Mouse (Mus musculus): ENCODE data around the gene Fgf5. TPM values are rescaled to one million over a fixed set of nuclear protein-coding genes. Genes with fewer than 3 reads are reported as not detected.

The Fgf5 gene
- polyA plus RNA-seq, 1 experiment from 2014 or later = 3.6 TPM

DNA sequence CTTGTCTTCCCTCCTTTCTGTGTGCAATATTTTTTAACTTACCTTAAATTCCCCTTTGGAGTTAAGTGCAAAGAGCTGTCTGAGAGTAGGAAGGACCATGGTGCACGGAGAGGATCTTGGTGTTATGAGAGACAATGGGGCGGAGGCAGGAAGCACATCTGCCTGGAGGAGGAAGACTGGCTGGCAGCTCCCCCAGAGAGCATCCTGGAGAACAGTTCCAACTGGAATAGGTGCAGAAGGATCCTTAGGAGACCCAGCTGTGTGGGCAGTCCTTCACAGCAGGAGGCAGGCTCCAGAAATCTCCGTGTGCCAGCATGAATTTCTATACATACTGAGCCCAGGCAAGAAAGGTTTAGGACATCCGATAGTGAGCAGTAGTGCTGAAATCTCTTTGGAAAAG, 8.0 kb upstream of the Fgf5 start:
- Histone ChIP-seq H3K9me3 (ENCODE audit: control insufficient read depth, low read depth, low read length) (no peaks in the 10 kb centered on the region), H3K27me3 (ENCODE audit: control insufficient read depth, insufficient read depth, low read length) (no peaks in the 10 kb centered on the region), H3K9ac (replicated peaks; ENCODE audit: low read depth, low read length) (no peak overlapping the region), H3K4me2 (replicated peaks; ENCODE audit: low read depth, low read length) (no peak overlapping the region), H3K36me3 (ENCODE audit: control insufficient read depth, insufficient read depth, low read length) (no peaks in the 10 kb centered on the region), H3K4me1 (ENCODE audit: control insufficient read depth, insufficient read depth, low read length) (no peaks in the 10 kb centered on the region), H3K27ac (ENCODE audit: low read length) (no peak overlapping the region), H3K4me3 (ENCODE audit: low read depth, low read length) (no peak overlapping the region)
- WGBS = 51% methylated on average over 4 of the region's 4 CpGs
- no peak for ATAC-seq (ENCODE audit: insufficient number of reproducible peaks, insufficient read depth, low FRiP score, low read depth)

DNA sequence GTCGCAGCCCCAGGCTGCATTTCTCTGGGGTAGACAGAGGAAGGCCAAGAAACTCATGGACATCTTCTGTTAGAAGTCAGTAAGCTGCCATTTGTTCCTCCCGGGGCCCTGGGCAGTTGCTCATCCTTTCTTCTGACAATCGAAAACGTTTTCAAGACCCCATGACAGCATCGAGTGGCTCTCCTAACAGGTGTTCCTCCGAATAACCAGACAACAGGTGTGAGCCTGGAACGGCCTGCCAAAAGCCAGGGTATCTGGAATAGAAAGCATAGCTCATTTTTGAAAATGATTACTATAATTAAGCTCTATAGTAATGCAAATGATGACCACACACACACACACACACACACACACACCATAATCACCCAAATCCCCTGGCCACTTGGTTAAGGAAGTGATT, 7.2 kb upstream of the Fgf5 start:
- 75% methylated on average over 7 of the region's 7 CpGs for WGBS
- Histone ChIP-seq H3K4me1 (ENCODE audit: control insufficient read depth, insufficient read depth, low read length) (no peaks in the 10 kb centered on the region), H3K27me3 (ENCODE audit: control insufficient read depth, insufficient read depth, low read length) (no peaks in the 10 kb centered on the region), H3K36me3 (ENCODE audit: control insufficient read depth, insufficient read depth, low read length) (no peaks in the 10 kb centered on the region), H3K4me2 (replicated peaks; ENCODE audit: low read depth, low read length) (no peak overlapping the region), H3K9me3 (ENCODE audit: control insufficient read depth, low read depth, low read length) (no peaks in the 10 kb centered on the region), H3K9ac (replicated peaks; ENCODE audit: low read depth, low read length) (no peak overlapping the region), H3K27ac (ENCODE audit: low read length) (no peak overlapping the region), H3K4me3 (ENCODE audit: low read depth, low read length) (no peak overlapping the region)
- no peak for ATAC-seq (ENCODE audit: insufficient number of reproducible peaks, insufficient read depth, low FRiP score, low read depth)

DNA sequence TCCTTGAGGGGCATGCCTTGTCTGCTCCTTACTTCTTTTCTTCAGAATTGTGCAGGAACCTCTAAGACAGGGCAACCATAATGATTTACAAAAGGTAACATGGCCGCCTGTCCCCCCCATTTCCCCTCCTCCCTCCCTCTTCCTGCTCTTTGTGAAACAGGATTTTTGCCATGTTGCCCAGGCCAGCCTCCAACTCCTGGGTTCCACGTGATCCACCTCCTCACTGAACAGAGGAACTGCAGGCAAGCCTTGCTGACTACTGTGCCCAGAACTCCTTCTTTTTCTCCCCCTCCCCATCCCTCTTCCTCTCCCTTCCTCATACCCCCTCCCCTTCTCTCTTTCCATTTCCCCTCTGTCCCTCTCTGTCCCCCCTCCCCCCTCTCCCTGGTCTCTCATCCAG, 6.5 kb upstream of the Fgf5 start:
- 77% methylated on average over 2 of the region's 2 CpGs for WGBS
- ATAC-seq (ENCODE audit: insufficient number of reproducible peaks, insufficient read depth, low FRiP score, low read depth) = no peak
- Histone ChIP-seq H3K4me2 (replicated peaks; ENCODE audit: low read depth, low read length) (no peak overlapping the region), H3K4me3 (ENCODE audit: low read depth, low read length) (no peak overlapping the region), H3K9me3 (ENCODE audit: control insufficient read depth, low read depth, low read length) (no peaks in the 10 kb centered on the region), H3K36me3 (ENCODE audit: control insufficient read depth, insufficient read depth, low read length) (no peaks in the 10 kb centered on the region), H3K27ac (ENCODE audit: low read length) (no peak overlapping the region), H3K27me3 (ENCODE audit: control insufficient read depth, insufficient read depth, low read length) (no peaks in the 10 kb centered on the region), H3K9ac (replicated peaks; ENCODE audit: low read depth, low read length) (no peak overlapping the region), H3K4me1 (ENCODE audit: control insufficient read depth, insufficient read depth, low read length) (no peaks in the 10 kb centered on the region)

DNA sequence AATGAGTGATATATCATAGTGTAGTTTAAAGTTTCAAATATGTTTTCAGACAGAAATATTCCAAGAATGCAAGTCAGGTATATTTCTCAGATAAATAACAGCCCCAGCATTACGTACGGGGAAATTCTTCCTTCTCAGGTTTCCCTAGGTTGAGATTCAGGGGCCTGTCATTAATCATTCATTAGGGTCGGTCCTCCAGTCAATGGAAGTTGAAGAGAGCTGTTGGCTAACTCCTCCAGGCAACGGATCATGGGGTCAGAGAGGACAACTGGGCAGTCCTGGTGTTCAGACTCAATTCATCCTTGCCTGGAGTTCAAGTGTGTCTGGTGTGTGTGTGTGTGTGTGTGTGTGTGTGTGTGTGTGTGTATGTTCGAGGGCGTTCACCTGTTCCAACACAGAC, 837 bp upstream of the Fgf5 start:
- Histone ChIP-seq H3K4me1 (ENCODE audit: control insufficient read depth, insufficient read depth, low read length) (0 out of 2 replicates have a peak, but pooled peaks cover 5% of the 10 kb centered on the region), H3K9ac (replicated peaks; ENCODE audit: low read depth, low read length) (no peak overlapping the region), H3K27me3 (ENCODE audit: control insufficient read depth, insufficient read depth, low read length) (peaks cover 10% of the 10 kb centered on the region), H3K27ac (ENCODE audit: low read length) (no peak overlapping the region), H3K36me3 (ENCODE audit: control insufficient read depth, insufficient read depth, low read length) (no peaks in the 10 kb centered on the region), H3K9me3 (ENCODE audit: control insufficient read depth, low read depth, low read length) (no peaks in the 10 kb centered on the region), H3K4me2 (replicated peaks; ENCODE audit: low read depth, low read length) (no peak overlapping the region; the same call in 1 of the 2 replicates), H3K4me3 (ENCODE audit: low read depth, low read length) (no peak overlapping the region; the same call in 1 of the 2 replicates)
- no peak for ATAC-seq (ENCODE audit: insufficient number of reproducible peaks, insufficient read depth, low FRiP score, low read depth)
- 12% methylated on average over 6 of the region's 6 CpGs for WGBS

DNA sequence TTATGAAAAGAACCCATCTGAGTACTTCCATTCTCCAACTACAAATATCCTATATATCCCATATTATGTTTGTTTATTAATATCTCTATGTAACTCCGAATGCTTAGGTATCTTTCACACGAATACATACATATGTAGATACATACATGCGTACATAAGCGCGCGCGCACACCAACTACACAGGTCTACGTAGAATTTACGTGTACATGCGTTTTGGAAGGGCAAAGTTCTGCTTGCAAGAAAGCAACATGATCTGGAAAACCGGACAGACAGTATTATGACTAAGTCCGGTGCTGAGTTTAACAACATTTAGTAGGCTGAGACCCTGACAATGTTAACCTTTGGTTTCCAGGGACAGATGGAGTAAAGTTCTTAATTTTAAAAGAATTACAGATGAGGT, 1.2 kb downstream of the Fgf5 start:
- no peak overlapping the region for H3K27ac ChIP-seq (ENCODE audit: low read length)
- no peaks in the 10 kb centered on the region for H3K36me3 ChIP-seq (ENCODE audit: control insufficient read depth, insufficient read depth, low read length)
- ATAC-seq (ENCODE audit: insufficient number of reproducible peaks, insufficient read depth, low FRiP score, low read depth) = no peak
- no peak overlapping the region for H3K9ac ChIP-seq (replicated peaks; ENCODE audit: low read depth, low read length)
- peaks cover 10% of the 10 kb centered on the region for H3K27me3 ChIP-seq (ENCODE audit: control insufficient read depth, insufficient read depth, low read length)
- WGBS = 5% methylated on average over 12 of the region's 12 CpGs
- H3K4me2 ChIP-seq (replicated peaks; ENCODE audit: low read depth, low read length) = no peak overlapping the region
- H3K4me3 ChIP-seq (ENCODE audit: low read depth, low read length) = no peak overlapping the region
- no peaks in the 10 kb centered on the region for H3K9me3 ChIP-seq (ENCODE audit: control insufficient read depth, low read depth, low read length)
- H3K4me1 ChIP-seq (ENCODE audit: control insufficient read depth, insufficient read depth, low read length) = 0 out of 2 replicates have a peak, but pooled peaks cover 5% of the 10 kb centered on the region

DNA sequence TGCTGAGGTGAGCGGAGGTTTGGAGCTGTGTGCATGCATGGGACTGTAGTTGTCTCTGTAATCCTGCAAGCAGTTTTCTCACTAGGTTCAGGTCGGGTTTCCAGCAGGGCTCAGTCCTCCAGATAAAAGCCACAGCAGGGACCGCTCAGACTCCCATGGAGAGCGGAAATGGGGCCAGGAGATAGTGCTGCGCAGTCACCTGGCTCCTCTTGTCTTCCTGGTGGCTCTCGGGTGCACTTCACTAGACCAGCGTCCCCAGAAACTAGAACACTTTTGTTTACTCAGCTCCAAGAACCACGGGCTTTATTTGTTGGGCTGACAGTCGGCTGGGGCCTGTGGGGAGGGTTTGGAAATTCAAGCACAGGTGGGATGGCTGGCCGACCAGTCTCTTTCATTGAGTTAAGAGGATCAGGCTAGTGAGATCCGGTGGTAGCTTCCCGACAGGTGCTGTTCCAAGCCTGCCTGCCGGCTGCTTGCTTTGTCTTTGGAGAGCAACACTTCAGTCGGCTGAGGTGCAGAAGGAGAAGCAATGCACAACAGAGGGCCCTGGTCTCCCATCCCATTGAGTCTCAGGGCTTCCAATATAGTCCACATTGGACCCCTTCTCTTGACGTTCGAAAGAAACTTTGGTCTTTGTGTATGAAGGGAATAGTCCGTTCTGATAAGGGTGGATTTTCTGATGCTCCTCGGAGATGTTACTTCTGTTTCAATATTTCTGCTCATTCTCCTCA, 1.9 kb downstream of the Fgf5 start:
- 10% methylated on average over 18 of the region's 18 CpGs for WGBS
- Histone ChIP-seq H3K27me3 (ENCODE audit: control insufficient read depth, insufficient read depth, low read length) (peaks cover 10% of the 10 kb centered on the region), H3K4me3 (ENCODE audit: low read depth, low read length) (no peak overlapping the region), H3K4me1 (ENCODE audit: control insufficient read depth, insufficient read depth, low read length) (0 out of 2 replicates have a peak, but pooled peaks cover 5% of the 10 kb centered on the region), H3K27ac (ENCODE audit: low read length) (no peak overlapping the region), H3K9ac (replicated peaks; ENCODE audit: low read depth, low read length) (no peak overlapping the region), H3K9me3 (ENCODE audit: control insufficient read depth, low read depth, low read length) (no peaks in the 10 kb centered on the region), H3K4me2 (replicated peaks; ENCODE audit: low read depth, low read length) (no peak overlapping the region), H3K36me3 (ENCODE audit: control insufficient read depth, insufficient read depth, low read length) (no peaks in the 10 kb centered on the region)
- ATAC-seq (ENCODE audit: insufficient number of reproducible peaks, insufficient read depth, low FRiP score, low read depth) = no peak

DNA sequence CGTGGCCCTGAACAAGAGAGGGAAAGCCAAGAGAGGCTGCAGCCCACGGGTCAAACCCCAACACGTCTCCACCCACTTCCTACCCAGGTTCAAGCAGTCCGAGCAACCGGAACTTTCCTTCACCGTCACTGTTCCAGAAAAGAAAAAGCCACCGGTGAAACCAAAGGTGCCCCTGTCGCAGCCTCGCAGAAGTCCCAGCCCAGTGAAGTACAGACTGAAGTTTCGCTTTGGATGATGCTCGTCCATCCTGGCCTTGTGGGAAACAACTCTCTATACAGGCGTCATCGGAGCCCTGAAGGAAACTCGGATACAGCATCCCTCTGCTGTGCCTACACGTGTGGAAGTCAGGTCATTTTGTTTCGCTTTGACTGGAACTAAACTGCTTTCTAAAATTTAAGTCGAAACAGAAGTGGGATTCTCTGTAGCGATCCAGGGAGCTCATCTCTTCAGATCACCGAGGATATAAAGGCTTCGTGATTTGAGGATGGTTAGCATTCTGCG, 21.4 kb downstream of the Fgf5 start:
- no peak for ATAC-seq (ENCODE audit: insufficient number of reproducible peaks, insufficient read depth, low FRiP score, low read depth)
- no peaks in the 10 kb centered on the region for H3K27me3 ChIP-seq (ENCODE audit: control insufficient read depth, insufficient read depth, low read length)
- no peaks in the 10 kb centered on the region for H3K4me1 ChIP-seq (ENCODE audit: control insufficient read depth, insufficient read depth, low read length)
- H3K9me3 ChIP-seq (ENCODE audit: control insufficient read depth, low read depth, low read length) = no peaks in the 10 kb centered on the region
- no peak overlapping the region for H3K4me3 ChIP-seq (ENCODE audit: low read depth, low read length)
- H3K36me3 ChIP-seq (ENCODE audit: control insufficient read depth, insufficient read depth, low read length) = no peaks in the 10 kb centered on the region
- no peak overlapping the region for H3K27ac ChIP-seq (ENCODE audit: low read length)
- no peak overlapping the region for H3K9ac ChIP-seq (replicated peaks; ENCODE audit: low read depth, low read length)
- WGBS = 90% methylated on average over 21 of the region's 21 CpGs
- H3K4me2 ChIP-seq (replicated peaks; ENCODE audit: low read depth, low read length) = no peak overlapping the region

DNA sequence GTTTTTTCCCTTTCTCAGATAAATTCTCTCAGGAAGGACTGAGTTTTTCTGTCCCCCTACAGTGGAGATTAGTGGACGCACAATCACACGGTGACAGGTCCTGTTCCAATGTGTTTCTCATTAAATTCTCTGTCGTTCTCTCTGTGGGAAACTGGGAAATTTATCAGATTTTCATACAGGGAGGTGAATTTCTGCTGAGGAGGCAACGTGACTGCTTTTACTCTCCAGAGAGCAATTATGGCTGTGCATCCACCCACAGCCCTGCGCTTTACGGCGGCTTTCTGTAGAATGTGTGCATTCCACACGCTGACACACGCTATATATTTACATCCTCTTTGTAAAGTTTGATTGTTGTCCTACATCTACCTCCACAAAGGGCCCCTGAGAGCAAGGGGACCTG, 28.0 kb downstream of the Fgf5 start:
- H3K4me3 ChIP-seq (ENCODE audit: low read depth, low read length) = no peak overlapping the region
- 58% methylated on average over 9 of the region's 9 CpGs for WGBS
- H3K36me3 ChIP-seq (ENCODE audit: control insufficient read depth, insufficient read depth, low read length) = no peaks in the 10 kb centered on the region
- H3K27ac ChIP-seq (ENCODE audit: low read length) = no peak overlapping the region
- no peak overlapping the region for H3K9ac ChIP-seq (replicated peaks; ENCODE audit: low read depth, low read length)
- no peak overlapping the region for H3K4me2 ChIP-seq (replicated peaks; ENCODE audit: low read depth, low read length)
- no peak for ATAC-seq (ENCODE audit: insufficient number of reproducible peaks, insufficient read depth, low FRiP score, low read depth)
- no peaks in the 10 kb centered on the region for H3K27me3 ChIP-seq (ENCODE audit: control insufficient read depth, insufficient read depth, low read length)
- no peaks in the 10 kb centered on the region for H3K4me1 ChIP-seq (ENCODE audit: control insufficient read depth, insufficient read depth, low read length)
- no peaks in the 10 kb centered on the region for H3K9me3 ChIP-seq (ENCODE audit: control insufficient read depth, low read depth, low read length)

All from stomach, embryonic 14.5 days (tissue).